Mouse (Mus musculus): Measurements from ENCODE around the gene Nupl1.

- TF ChIP-seq CTCF (IDR thresholded peaks at IDR 0.05; ENCODE audit: low read depth, low read length) (no peak), GATA1 (IDR thresholded peaks at IDR 0.05; ENCODE audit: borderline replicate concordance, low read length) (no peak), TAL1 (conservative IDR thresholded peaks at IDR 0.05; ENCODE audit: low read depth, low read length) (no peak)
Observed at GRCm38 (mm10) chr14:60176469-60176890, 74.8 kb downstream of the Nupl1 start.
